Mouse (Mus musculus): ENCODE data around the gene Vps53. TPM values are rescaled to one million over a fixed set of nuclear protein-coding genes. Genes with fewer than 3 reads are reported as not detected.

Vps53 gene
- total RNA-seq (2014; rRNA removed): 40.3 and 46.1 TPM in 2 replicates
- polyA plus RNA-seq (2015; fragmentation: Nextera tagmentation; extraction: Ambion mirVana): 63.5 and 64.0 TPM in 2 replicates

GRCm38 (mm10) chr11:76179495-76180145 is at the start of gene Vps53, which contains the start of gene Fam57a:
TSS of gene Vps53 (minus strand) at chr11:76179647.
TSS of gene Fam57a (plus strand) at chr11:76179671.
- Histone ChIP-seq H3K27me3 (ENCODE audit: insufficient read depth, low read length) (no peaks in the 10 kb centered on the region), H3K27ac (ENCODE audit: low read depth, low read length) (peak within 1 kb of the TSS; percentile 87), H3K4me2 (ENCODE audit: low read depth, low read length, poor library complexity, severe bottlenecking) (peak within 1 kb of the TSS; percentile 74), H3K9me3 (ENCODE audit: low read length) (no peaks in the 10 kb centered on the region), H3K4me3 (ENCODE audit: low read depth, low read length) (peak within 1 kb of the TSS; percentile 71), H3K36me3 (ENCODE audit: insufficient read depth, low read length) (peaks cover 4% of the 10 kb centered on the region), H3K9ac (replicated peaks; ENCODE audit: low read length, poor library complexity, severe bottlenecking) (peak within 1 kb of the TSS; percentile 81), H3K4me1 (ENCODE audit: insufficient read depth, low read length) (peaks cover 5% of the 10 kb centered on the region)
- ATAC-seq (ENCODE audit: low FRiP score): peak; percentile 89
- no peak for TF ChIP-seq CTCF (IDR thresholded peaks at IDR 0.05)
- under 1% methylated on average over 37 of the region's 37 CpGs for WGBS
- peak; percentile 89 for DNase-seq (ENCODE audit: low spot score)

- Histone ChIP-seq H3K27me3 (ENCODE audit: insufficient read depth, low read length) (no peaks in the 10 kb centered on the region), H3K9ac (replicated peaks; ENCODE audit: low read length, poor library complexity, severe bottlenecking) (no peak overlapping the region), H3K4me3 (ENCODE audit: low read depth, low read length) (no peak overlapping the region), H3K36me3 (ENCODE audit: insufficient read depth, low read length) (peaks cover 13% of the 10 kb centered on the region; the same call in 1 of the 2 replicates), H3K9me3 (ENCODE audit: low read length) (no peaks in the 10 kb centered on the region), H3K27ac (ENCODE audit: low read depth, low read length) (no peak overlapping the region), H3K4me2 (ENCODE audit: low read depth, low read length, poor library complexity, severe bottlenecking) (no peak overlapping the region), H3K4me1 (ENCODE audit: insufficient read depth, low read length) (no peaks in the 10 kb centered on the region)
- DNase-seq (ENCODE audit: low spot score): no peak
- TF ChIP-seq CTCF (IDR thresholded peaks at IDR 0.05): no peak
- ATAC-seq (ENCODE audit: low FRiP score): no peak
Measured at GRCm38 (mm10) chr11:76225051-76225450, 45.6 kb upstream of the Vps53 start.

GRCm38 (mm10) chr11:76224631-76225030 is 45.2 kb upstream of the Vps53 start:
- Histone ChIP-seq H3K27ac (ENCODE audit: low read depth, low read length) (no peak overlapping the region), H3K4me1 (ENCODE audit: insufficient read depth, low read length) (no peaks in the 10 kb centered on the region), H3K36me3 (ENCODE audit: insufficient read depth, low read length) (peaks cover 13% of the 10 kb centered on the region; the same call in 1 of the 2 replicates), H3K9ac (replicated peaks; ENCODE audit: low read length, poor library complexity, severe bottlenecking) (no peak overlapping the region), H3K9me3 (ENCODE audit: low read length) (no peaks in the 10 kb centered on the region), H3K4me2 (ENCODE audit: low read depth, low read length, poor library complexity, severe bottlenecking) (no peak overlapping the region), H3K27me3 (ENCODE audit: insufficient read depth, low read length) (no peaks in the 10 kb centered on the region), H3K4me3 (ENCODE audit: low read depth, low read length) (no peak overlapping the region)
- no peak for DNase-seq (ENCODE audit: low spot score)
- WGBS: 91% methylated on average over 5 of the region's 5 CpGs
- TF ChIP-seq CTCF (IDR thresholded peaks at IDR 0.05): no peak
- ATAC-seq (ENCODE audit: low FRiP score): no peak

DNA sequence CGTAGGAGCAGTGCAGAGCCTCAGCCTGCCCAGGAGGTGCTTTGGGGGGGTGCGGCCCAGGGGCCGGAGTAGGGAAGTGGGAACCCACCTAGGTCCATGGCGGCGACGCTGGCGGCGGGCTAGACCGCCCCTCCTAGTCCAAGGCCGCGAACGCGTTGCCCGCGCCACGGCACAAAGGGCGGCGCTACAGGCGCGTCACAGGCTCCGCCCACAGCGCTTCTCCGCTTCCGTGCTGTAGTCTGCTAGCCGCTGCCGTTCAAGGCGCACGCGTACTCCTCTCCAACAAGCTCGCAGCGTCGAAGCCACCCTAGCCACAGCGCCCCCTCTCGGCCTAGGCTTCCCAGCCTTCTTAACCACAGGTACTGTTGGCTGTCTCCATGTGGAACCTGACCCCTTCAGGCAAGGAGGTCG is 37.9 kb upstream of the Vps53 start, which contains the start of the genes Dbil5 and Gemin4:
Gene Dbil5, plus strand, starts transcription at position 219 of the 411 bp plus-strand sequence.
Gene Gemin4, minus strand, starts transcription at position 275 of the 411 bp plus-strand sequence.
- H3K27me3 ChIP-seq (ENCODE audit: insufficient read depth, low read length): no peaks in the 10 kb centered on the region
- H3K4me3 ChIP-seq (ENCODE audit: low read depth, low read length): peak within 1 kb of the TSS; percentile 77
- H3K4me2 ChIP-seq (ENCODE audit: low read depth, low read length, poor library complexity, severe bottlenecking): peak within 1 kb of the TSS; percentile 80
- H3K36me3 ChIP-seq (ENCODE audit: insufficient read depth, low read length): peaks cover 11% of the 10 kb centered on the region
- TF ChIP-seq CTCF (IDR thresholded peaks at IDR 0.05): peak; percentile 98
- no peaks in the 10 kb centered on the region for H3K4me1 ChIP-seq (ENCODE audit: insufficient read depth, low read length)
- peak within 1 kb of the TSS; percentile 89 for H3K27ac ChIP-seq (ENCODE audit: low read depth, low read length)
- peak within 1 kb of the TSS; percentile 91 for H3K9ac ChIP-seq (replicated peaks; ENCODE audit: low read length, poor library complexity, severe bottlenecking)
- ATAC-seq (ENCODE audit: low FRiP score) (peak; percentile 95), DNase-seq (ENCODE audit: low spot score) (peak; percentile 99)
- 1% methylated on average over 27 of the region's 35 CpGs for WGBS
- no peaks in the 10 kb centered on the region for H3K9me3 ChIP-seq (ENCODE audit: low read length)

DNA sequence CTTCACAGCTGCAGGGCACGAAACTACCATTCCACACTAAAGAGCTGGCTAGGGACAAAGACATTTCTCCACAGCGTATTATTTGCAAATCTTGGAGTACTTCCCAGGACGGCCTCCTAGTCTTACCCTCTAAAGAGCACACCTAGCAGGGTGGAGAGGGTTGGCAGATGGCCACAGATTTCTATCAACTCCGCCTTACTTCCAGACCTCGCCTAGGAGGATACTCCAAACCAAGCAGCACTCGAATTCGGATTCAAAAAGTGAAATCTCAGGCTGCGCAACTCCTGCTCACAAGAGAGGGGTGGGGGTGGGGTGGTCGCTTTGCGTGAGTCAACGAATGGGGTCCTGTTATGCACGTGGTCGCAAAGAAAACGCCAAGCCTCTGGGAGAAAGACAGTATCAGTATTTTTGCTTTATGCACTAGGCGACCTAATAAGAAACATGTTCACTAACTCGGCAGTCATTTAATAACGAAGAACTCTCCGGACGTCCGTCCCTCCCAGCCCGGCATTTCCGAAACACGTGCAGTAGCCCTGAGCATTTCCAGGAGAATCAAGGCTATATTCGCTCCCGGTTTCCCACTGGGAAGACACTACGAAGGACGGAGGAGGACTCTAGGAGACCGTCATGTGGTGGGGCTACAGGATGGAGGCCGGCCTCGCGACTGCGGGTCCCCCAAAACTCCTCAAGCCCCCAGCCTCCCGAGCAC is 37.4 kb upstream of the Vps53 start:
- Histone ChIP-seq H3K4me1 (ENCODE audit: insufficient read depth, low read length) (no peaks in the 10 kb centered on the region), H3K4me3 (ENCODE audit: low read depth, low read length) (peak overlapping the region; percentile 77), H3K9me3 (ENCODE audit: low read length) (no peaks in the 10 kb centered on the region), H3K36me3 (ENCODE audit: insufficient read depth, low read length) (peaks cover 13% of the 10 kb centered on the region), H3K27ac (ENCODE audit: low read depth, low read length) (peak overlapping the region; percentile 89), H3K27me3 (ENCODE audit: insufficient read depth, low read length) (no peaks in the 10 kb centered on the region), H3K9ac (replicated peaks; ENCODE audit: low read length, poor library complexity, severe bottlenecking) (peak overlapping the region; percentile 91), H3K4me2 (ENCODE audit: low read depth, low read length, poor library complexity, severe bottlenecking) (peak overlapping the region; percentile 80)
- ATAC-seq (ENCODE audit: low FRiP score) (peak; percentile 84), DNase-seq (ENCODE audit: low spot score) (peak; percentile 41)
- WGBS: 2% methylated on average over 33 of the region's 33 CpGs
- no peak for TF ChIP-seq CTCF (IDR thresholded peaks at IDR 0.05)
